23 mouse cellular contexts compared by ENCODE assay signal in genomic region chr2:68437216-68437615, GRCm38 (mm10). TPM values are rescaled to one million over a fixed set of nuclear protein-coding genes. Genes with fewer than 3 reads are reported as not detected.
A peak's percentile ranks its signal among the peaks of the same experiment; 100 is the strongest.
DNase-seq lines count a peak whose midpoint lies in the region; ATAC-seq and TF ChIP-seq lines count a peak whose summit lies in the region.
"Had no signal": no experiment of that assay in that cellular context is flagged by ENCODE, and none has a peak within 500 bp of the region (broad histone marks: within the 10 kb centered on the region; RNA-seq: fewer than 3 reads in every experiment).

No protein-coding gene starts in this region.

- no peaks in the 10 kb centered on the region for H3K36me3 ChIP-seq in heart, embryonic 10.5 days
- 0 out of 2 replicates have a peak, but pooled peaks cover 3% of the 10 kb centered on the region for H3K36me3 ChIP-seq in heart, embryonic 13.5 days
- peaks cover 3% of the 10 kb centered on the region; the same call in 1 of the 2 replicates for H3K36me3 ChIP-seq in heart, postnatal 0 days (replicated peaks; ENCODE audit: control insufficient read depth, insufficient read depth, low read length)
- H3K36me3 ChIP-seq: embryonic facial prominence, embryonic 13.5 days; embryonic facial prominence, embryonic 15.5 days; forebrain, embryonic 10.5 days; forebrain, embryonic 12.5 days had no signal

- H3K9ac ChIP-seq in heart, embryonic 13.5 days = 0 out of 2 replicates have a peak overlapping the region, but pooled peaks have one; percentile 37
- no peak overlapping the region for H3K9ac ChIP-seq in heart, postnatal 0 days (replicated peaks; ENCODE audit: low read depth, low read length)
- H3K9ac ChIP-seq: embryonic facial prominence, embryonic 13.5 days; embryonic facial prominence, embryonic 15.5 days; forebrain, embryonic 12.5 days had no signal

- no peaks in the 10 kb centered on the region for H3K27me3 ChIP-seq in heart, embryonic 10.5 days (ENCODE audit: insufficient read depth, poor library complexity, severe bottlenecking)
- no peaks in the 10 kb centered on the region for H3K27me3 ChIP-seq in heart, embryonic 13.5 days (replicated peaks)
- no peaks in the 10 kb centered on the region for H3K27me3 ChIP-seq in heart, postnatal 0 days (ENCODE audit: control insufficient read depth, insufficient read depth, low read length)
- H3K27me3 ChIP-seq: embryonic facial prominence, embryonic 13.5 days; embryonic facial prominence, embryonic 15.5 days; forebrain, embryonic 12.5 days had no signal

- intact Hi-C loops in heart, postnatal 10 days (cut with DNase I) = no loop called here

- no peak for TF ChIP-seq CTCF in heart, postnatal 0 days (IDR thresholded peaks at IDR 0.05; ENCODE audit: low read depth)

- no peaks in the 10 kb centered on the region for H3K9me3 ChIP-seq in heart, embryonic 10.5 days
- no peaks in the 10 kb centered on the region for H3K9me3 ChIP-seq in heart, embryonic 13.5 days
- no peaks in the 10 kb centered on the region for H3K9me3 ChIP-seq in heart, postnatal 0 days (replicated peaks; ENCODE audit: control insufficient read depth, low read length)
- H3K9me3 ChIP-seq: embryonic facial prominence, embryonic 13.5 days; embryonic facial prominence, embryonic 15.5 days; forebrain, embryonic 10.5 days; forebrain, embryonic 12.5 days had no signal

- ATAC-seq in heart, embryonic 13.5 days (ENCODE audit: extremely low read depth, insufficient number of reproducible peaks, low FRiP score, low TSS enrichment) = no peak
- no peak for ATAC-seq in heart, postnatal 0 days (ENCODE audit: insufficient read depth, low read depth)
- ATAC-seq: forebrain, embryonic 14.5 days had no signal

- no peak overlapping the region for H3K4me3 ChIP-seq in heart, embryonic 10.5 days
- no peak overlapping the region for H3K4me3 ChIP-seq in heart, embryonic 13.5 days
- H3K4me3 ChIP-seq in heart, postnatal 0 days (ENCODE audit: low read depth, low read length) = no peak overlapping the region
- H3K4me3 ChIP-seq: embryonic facial prominence, embryonic 13.5 days; embryonic facial prominence, embryonic 15.5 days; erythroblast, embryonic 14.5 days; forebrain, embryonic 10.5 days; forebrain, embryonic 12.5 days had no signal

- peaks cover 77% of the 10 kb centered on the region for H3K4me1 ChIP-seq in heart, embryonic 10.5 days
- H3K4me1 ChIP-seq in heart, embryonic 13.5 days = peaks cover 95% of the 10 kb centered on the region
- H3K4me1 ChIP-seq in heart, postnatal 0 days (ENCODE audit: control insufficient read depth, insufficient read depth) = peaks cover 70% of the 10 kb centered on the region

- WGBS in heart, embryonic 10.5 days = 89% methylated on average over 7 of the region's 7 CpGs
- 85% methylated on average over 7 of the region's 7 CpGs for WGBS in heart, embryonic 13.5 days
- 89% methylated on average over 7 of the region's 7 CpGs for WGBS in heart, postnatal 0 days

- 0 out of 2 replicates have a peak overlapping the region, but pooled peaks have one; percentile 3 for H3K27ac ChIP-seq in heart, embryonic 10.5 days
- H3K27ac ChIP-seq in heart, embryonic 13.5 days (replicated peaks) = peak overlapping the region; percentile 53; the same call in 1 of the 2 replicates
- H3K27ac ChIP-seq in heart, postnatal 0 days (ENCODE audit: low read depth) = peak overlapping the region; percentile 26; the same call in 1 of the 2 replicates
- H3K27ac ChIP-seq: embryonic facial prominence, embryonic 13.5 days; embryonic facial prominence, embryonic 15.5 days; forebrain, embryonic 10.5 days; forebrain, embryonic 12.5 days had no signal

- DNase-seq in heart, embryonic 10.5 days (ENCODE audit: low spot score) = no peak
- no peak for DNase-seq in heart, adult 18-20 months
- DNase-seq in heart, adult 8-10 months (ENCODE audit: low spot score) = no peak
- no peak for DNase-seq in heart, postnatal 0 days (ENCODE audit: low spot score)
- no peak for DNase-seq in heart, postnatal 10 days
- DNase-seq: adrenal gland, adult 2 months; adrenal gland, postnatal 10 days; adrenal gland, postnatal 25 days; cerebellum, adult 11 months; cerebellum, adult 18-20 months; cerebellum, adult 8-10 months; cerebellum, adult 9-11 months; cerebellum, postnatal 14 days; cerebellum, postnatal 36 days; embryo, embryonic 11 days had no signal

- no peak for TF ChIP-seq EP300 in heart, postnatal 0 days (IDR thresholded peaks at IDR 0.05; ENCODE audit: low read depth)

- no peak overlapping the region for H3K4me2 ChIP-seq in heart, embryonic 13.5 days
- H3K4me2 ChIP-seq in heart, postnatal 0 days (ENCODE audit: low read depth, low read length) = no peak overlapping the region
- H3K4me2 ChIP-seq: embryonic facial prominence, embryonic 15.5 days; forebrain, embryonic 12.5 days had no signal

RNA-seq across cellular contexts. Expression of gene Stk39, which starts 34.9 kb away (rescaled TPM):
- 45.2 and 51.3 TPM in 2 replicates for polyA plus RNA-seq in heart, embryonic 10.5 days (2016; fragmentation: Nextera tagmentation; extraction: Ambion mirVana)
- 10 to 100 TPM; 88.1 to 97.1 TPM for total RNA-seq in heart, adult 18-20 months (2021)
- 49.6 and 51.5 TPM in 2 replicates for polyA plus RNA-seq in heart, embryonic 13.5 days (2015; fragmentation: Nextera tagmentation; extraction: Ambion mirVana)
- 10 to 100 TPM; 63.7 to 93.6 (median 79.1) TPM for total RNA-seq in heart, adult 8-10 months (2022)
- total RNA-seq in heart, postnatal 0 days (2014; rRNA removed; ENCODE audit: low replicate concordance) = 81.8 and 84.5 TPM in 2 replicates
- 83.9 and 93.2 TPM in 2 replicates for polyA plus RNA-seq in heart, postnatal 0 days (2015; fragmentation: Nextera tagmentation; extraction: Ambion mirVana)
- total RNA-seq in heart, postnatal 10 days (2021) = 100 to 1,000 TPM; 111 to 145 TPM
- total RNA-seq: MEL had no signal
- polyA plus RNA-seq: erythroblast, embryonic 14.5 days had no signal

Comparison
In these comparisons a context has a peak if more than half of its experiments do, and no peak if none do; other contexts are left out.
1. H3K27ac ChIP-seq: peak in every context shown above with its lines; median percentile 53 in heart, embryonic 13.5 days; 26 in heart, postnatal 0 days; 3 in heart, embryonic 10.5 days.